Mouse (Mus musculus): ENCODE measurements around the gene Tcf7l2. TPM values are rescaled to one million over a fixed set of nuclear protein-coding genes. Genes with fewer than 3 reads are reported as not detected.

Tcf7l2 gene
- polyA plus RNA-seq, 1 experiment from 2014 or later, result 729 TPM

GRCm38 (mm10) chr19:55767104-55767503 lies 25.5 kb downstream of the Tcf7l2 start:
- no peaks in the 10 kb centered on the region for H3K36me3 ChIP-seq (replicated peaks)
- H3K4me3 ChIP-seq, result no peak overlapping the region
- WGBS, result 67% methylated on average over 6 of the region's 6 CpGs
- H3K27ac ChIP-seq, result peak overlapping the region; percentile 17
- no peak overlapping the region for H3K9ac ChIP-seq
- no peak for ATAC-seq (replicated peaks)
- H3K27me3 ChIP-seq (replicated peaks), result no peaks in the 10 kb centered on the region
- H3K9me3 ChIP-seq, result no peaks in the 10 kb centered on the region
- peaks cover 44% of the 10 kb centered on the region for H3K4me1 ChIP-seq
- no peak overlapping the region for H3K4me2 ChIP-seq

DNA sequence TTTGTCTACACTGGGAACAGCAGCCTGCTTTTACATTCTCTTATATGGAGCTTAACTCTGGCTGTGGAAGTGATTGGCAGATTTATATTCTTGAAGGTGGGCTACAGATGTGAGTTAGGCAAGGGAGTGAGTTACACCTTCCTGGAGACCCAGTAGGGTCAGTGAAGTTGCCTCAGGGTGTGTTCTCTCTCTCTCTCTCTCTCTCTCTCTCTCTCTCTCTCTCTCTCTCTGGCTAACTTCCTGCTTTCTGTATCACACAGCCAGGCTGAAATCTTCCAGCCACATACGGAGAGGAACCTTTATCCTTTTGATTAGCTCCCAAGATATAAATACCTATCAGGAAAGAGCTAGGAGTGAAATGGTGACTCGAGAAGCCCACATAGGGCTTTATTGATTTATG lies 26.0 kb downstream of the Tcf7l2 start:
- Histone ChIP-seq H3K27me3 (replicated peaks) (no peaks in the 10 kb centered on the region), H3K9ac (no peak overlapping the region), H3K4me1 (peaks cover 44% of the 10 kb centered on the region), H3K36me3 (replicated peaks) (no peaks in the 10 kb centered on the region), H3K4me2 (no peak overlapping the region), H3K9me3 (no peaks in the 10 kb centered on the region), H3K4me3 (no peak overlapping the region), H3K27ac (peak overlapping the region; percentile 17; the same call in 1 of the 2 replicates)
- no peak for ATAC-seq (replicated peaks)
- 37% methylated on average over 2 of the region's 2 CpGs for WGBS

DNA sequence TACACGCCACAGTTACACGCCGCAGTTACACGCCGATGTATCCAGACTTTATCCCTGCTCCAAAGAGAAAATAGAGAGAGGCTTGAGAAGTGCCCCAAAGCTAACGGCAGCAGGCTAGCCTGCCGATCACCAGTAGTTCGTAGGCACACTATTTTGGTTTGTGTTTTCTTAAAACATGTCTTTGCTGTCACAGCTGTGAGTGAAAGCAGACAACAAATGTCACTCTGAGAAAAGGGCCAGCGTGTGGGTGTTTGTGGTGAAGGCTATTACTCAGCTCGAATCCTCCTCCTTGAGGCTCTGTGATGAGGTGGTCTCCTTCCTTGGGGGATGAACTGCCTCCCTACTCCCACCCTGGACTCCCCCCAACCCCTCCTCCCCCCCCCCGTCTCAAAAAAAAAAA lies 26.6 kb downstream of the Tcf7l2 start:
- Histone ChIP-seq H3K27me3 (replicated peaks) (no peaks in the 10 kb centered on the region), H3K9me3 (no peaks in the 10 kb centered on the region), H3K27ac (0 out of 2 replicates have a peak overlapping the region, but pooled peaks have one; percentile 27), H3K9ac (no peak overlapping the region), H3K4me3 (no peak overlapping the region), H3K36me3 (replicated peaks) (no peaks in the 10 kb centered on the region), H3K4me2 (no peak overlapping the region), H3K4me1 (peaks cover 51% of the 10 kb centered on the region)
- 62% methylated on average over 11 of the region's 11 CpGs for WGBS
- ATAC-seq (replicated peaks), result no peak

GRCm38 (mm10) chr19:55768889-55769288 lies 27.3 kb downstream of the Tcf7l2 start:
- Histone ChIP-seq H3K27ac (0 out of 2 replicates have a peak overlapping the region, but pooled peaks have one; percentile 38), H3K9me3 (no peaks in the 10 kb centered on the region), H3K27me3 (replicated peaks) (no peaks in the 10 kb centered on the region), H3K4me3 (no peak overlapping the region), H3K36me3 (replicated peaks) (no peaks in the 10 kb centered on the region), H3K4me2 (no peak overlapping the region), H3K4me1 (peaks cover 52% of the 10 kb centered on the region), H3K9ac (no peak overlapping the region)
- WGBS, result 71% methylated on average over 11 of the region's 11 CpGs
- no peak; the same call in 1 of the 2 replicates for ATAC-seq (replicated peaks)

- ATAC-seq (replicated peaks), result no peak
- 46% methylated on average over 4 of the region's 4 CpGs for WGBS
- no peak overlapping the region for H3K9ac ChIP-seq
- peak overlapping the region; percentile 55 for H3K27ac ChIP-seq
- H3K4me3 ChIP-seq, result no peak overlapping the region
- no peaks in the 10 kb centered on the region for H3K27me3 ChIP-seq (replicated peaks)
- no peaks in the 10 kb centered on the region for H3K36me3 ChIP-seq (replicated peaks)
- peaks cover 55% of the 10 kb centered on the region for H3K4me1 ChIP-seq
- H3K4me2 ChIP-seq, result no peak overlapping the region
- no peaks in the 10 kb centered on the region for H3K9me3 ChIP-seq
Measured at GRCm38 (mm10) chr19:55774334-55774733, 32.7 kb downstream of the Tcf7l2 start.

DNA sequence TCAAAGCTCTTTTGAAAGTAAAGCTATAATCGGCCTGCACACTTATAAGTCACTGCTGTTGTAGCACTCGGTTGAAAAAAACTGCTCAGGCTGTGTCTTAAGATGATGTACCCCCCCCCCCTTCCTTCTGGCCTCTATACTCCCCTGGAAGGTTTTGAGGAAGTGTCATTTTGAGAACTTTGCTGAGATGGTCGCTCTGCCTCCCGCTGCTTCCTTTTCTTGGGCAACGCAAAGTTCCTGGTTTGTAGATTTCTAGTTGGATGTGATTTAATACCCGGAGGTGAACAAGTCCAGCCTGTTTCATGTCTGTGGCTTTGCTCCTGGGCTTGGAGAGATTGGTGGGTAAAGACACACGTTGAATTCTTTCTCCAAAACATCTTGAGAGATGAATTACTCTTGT lies 33.2 kb downstream of the Tcf7l2 start:
- no peaks in the 10 kb centered on the region for H3K9me3 ChIP-seq
- no peaks in the 10 kb centered on the region for H3K36me3 ChIP-seq (replicated peaks)
- WGBS, result 66% methylated on average over 7 of the region's 7 CpGs
- H3K4me2 ChIP-seq, result no peak overlapping the region
- H3K4me1 ChIP-seq, result peaks cover 60% of the 10 kb centered on the region
- H3K27ac ChIP-seq, result peak overlapping the region; percentile 44; the same call in 1 of the 2 replicates
- no peak overlapping the region for H3K9ac ChIP-seq
- H3K27me3 ChIP-seq (replicated peaks), result no peaks in the 10 kb centered on the region
- no peak for ATAC-seq (replicated peaks)
- H3K4me3 ChIP-seq, result no peak overlapping the region

DNA sequence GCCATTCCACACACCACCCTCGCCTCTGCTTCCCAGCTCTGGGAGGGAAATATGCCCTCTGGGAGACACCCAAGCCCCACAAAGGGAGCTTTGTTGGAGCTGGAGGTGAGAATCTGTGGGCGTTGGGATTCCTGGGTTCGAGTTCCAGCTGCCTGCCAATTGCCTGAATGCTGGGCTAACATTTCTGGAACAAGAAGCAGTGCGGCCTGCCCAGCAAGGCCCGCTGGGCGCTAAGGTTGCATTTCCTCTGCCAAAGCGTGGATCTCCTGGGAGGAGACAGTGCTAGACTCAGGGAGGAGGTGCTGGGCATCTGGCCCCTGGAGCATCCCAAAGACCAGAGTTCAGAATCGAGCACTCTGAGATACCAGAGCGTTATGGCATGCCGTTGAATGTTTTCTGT lies 38.3 kb downstream of the Tcf7l2 start:
- H3K4me2 ChIP-seq, result no peak overlapping the region
- H3K9me3 ChIP-seq, result no peaks in the 10 kb centered on the region
- H3K36me3 ChIP-seq (replicated peaks), result no peaks in the 10 kb centered on the region
- no peaks in the 10 kb centered on the region for H3K27me3 ChIP-seq (replicated peaks)
- 76% methylated on average over 10 of the region's 10 CpGs for WGBS
- no peak for ATAC-seq (replicated peaks)
- peaks cover 52% of the 10 kb centered on the region for H3K4me1 ChIP-seq
- H3K9ac ChIP-seq, result no peak overlapping the region
- 0 out of 2 replicates have a peak overlapping the region, but pooled peaks have one; percentile 6 for H3K27ac ChIP-seq
- no peak overlapping the region for H3K4me3 ChIP-seq

DNA sequence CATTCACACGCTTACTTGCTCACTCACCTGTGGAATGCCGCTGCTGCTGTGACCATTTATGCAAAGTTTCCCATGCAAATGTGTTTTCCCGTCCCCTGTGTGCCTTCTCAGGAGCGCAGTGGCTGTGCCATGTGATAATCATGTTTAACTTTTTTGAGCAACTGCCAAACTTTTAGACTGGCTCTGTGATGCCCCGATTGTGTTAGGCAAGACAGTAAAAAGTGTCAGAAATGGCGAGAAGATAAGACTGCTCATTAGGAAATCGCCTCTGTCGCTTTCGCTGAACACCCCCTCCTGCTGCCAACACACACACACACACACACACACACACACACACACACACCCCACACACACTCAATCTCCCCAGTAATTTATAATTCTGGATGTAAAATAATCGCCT lies 39.5 kb downstream of the Tcf7l2 start:
- Histone ChIP-seq H3K4me1 (peaks cover 56% of the 10 kb centered on the region), H3K27ac (no peak overlapping the region), H3K27me3 (replicated peaks) (no peaks in the 10 kb centered on the region), H3K4me3 (no peak overlapping the region), H3K4me2 (no peak overlapping the region), H3K9ac (no peak overlapping the region), H3K9me3 (no peaks in the 10 kb centered on the region), H3K36me3 (replicated peaks) (no peaks in the 10 kb centered on the region)
- ATAC-seq (replicated peaks), result no peak
- 61% methylated on average over 10 of the region's 10 CpGs for WGBS

- WGBS, result 64% methylated on average over 8 of the region's 8 CpGs
- H3K9ac ChIP-seq, result no peak overlapping the region
- no peaks in the 10 kb centered on the region for H3K27me3 ChIP-seq (replicated peaks)
- H3K36me3 ChIP-seq (replicated peaks), result no peaks in the 10 kb centered on the region
- H3K4me1 ChIP-seq, result peaks cover 56% of the 10 kb centered on the region
- no peak overlapping the region for H3K4me2 ChIP-seq
- no peaks in the 10 kb centered on the region for H3K9me3 ChIP-seq
- no peak for ATAC-seq (replicated peaks)
- no peak overlapping the region for H3K27ac ChIP-seq
- H3K4me3 ChIP-seq, result no peak overlapping the region
Measured at GRCm38 (mm10) chr19:55781681-55782080, 40.1 kb downstream of the Tcf7l2 start.

- H3K4me3 ChIP-seq, result no peak overlapping the region
- H3K27ac ChIP-seq, result no peak overlapping the region
- no peak overlapping the region for H3K9ac ChIP-seq
- no peak overlapping the region for H3K4me2 ChIP-seq
- H3K4me1 ChIP-seq, result peaks cover 43% of the 10 kb centered on the region
- H3K27me3 ChIP-seq (replicated peaks), result no peaks in the 10 kb centered on the region
- H3K36me3 ChIP-seq (replicated peaks), result no peaks in the 10 kb centered on the region
- no peaks in the 10 kb centered on the region for H3K9me3 ChIP-seq
- 88% methylated on average over 21 of the region's 21 CpGs for WGBS
- no peak for ATAC-seq (replicated peaks)
Measured at GRCm38 (mm10) chr19:55784796-55785418, 43.3 kb downstream of the Tcf7l2 start.

- no peak overlapping the region for H3K4me3 ChIP-seq
- H3K27ac ChIP-seq, result no peak overlapping the region
- H3K9me3 ChIP-seq, result no peaks in the 10 kb centered on the region
- peaks cover 54% of the 10 kb centered on the region for H3K4me1 ChIP-seq
- H3K27me3 ChIP-seq (replicated peaks), result no peaks in the 10 kb centered on the region
- ATAC-seq (replicated peaks), result no peak
- no peak overlapping the region for H3K9ac ChIP-seq
- no peak overlapping the region for H3K4me2 ChIP-seq
- no peaks in the 10 kb centered on the region for H3K36me3 ChIP-seq (replicated peaks)
- 78% methylated on average over 13 of the region's 13 CpGs for WGBS
Measured at GRCm38 (mm10) chr19:55787420-55787819, 45.8 kb downstream of the Tcf7l2 start.

GRCm38 (mm10) chr19:55788285-55788904 lies 46.8 kb downstream of the Tcf7l2 start:
- H3K4me3 ChIP-seq, result no peak overlapping the region
- ATAC-seq (replicated peaks), result no peak
- peak overlapping the region; percentile 45; the same call in 1 of the 2 replicates for H3K27ac ChIP-seq

GRCm38 (mm10) chr19:55788905-55789295 lies 47.3 kb downstream of the Tcf7l2 start:
- 42% methylated on average over 5 of the region's 5 CpGs for WGBS
- Histone ChIP-seq H3K4me2 (no peak overlapping the region), H3K9me3 (no peaks in the 10 kb centered on the region), H3K27me3 (replicated peaks) (no peaks in the 10 kb centered on the region), H3K36me3 (replicated peaks) (no peaks in the 10 kb centered on the region), H3K4me1 (peaks cover 59% of the 10 kb centered on the region), H3K27ac (peak overlapping the region; percentile 45; the same call in 1 of the 2 replicates), H3K9ac (no peak overlapping the region), H3K4me3 (no peak overlapping the region)
- ATAC-seq (replicated peaks), result no peak

More at GRCm38 (mm10) chr19:55788285-55788904, 46.8 kb downstream of the Tcf7l2 start:
- H3K36me3 ChIP-seq (replicated peaks), result no peaks in the 10 kb centered on the region
- no peaks in the 10 kb centered on the region for H3K9me3 ChIP-seq
- 20% methylated on average over 7 of the region's 7 CpGs for WGBS
- H3K4me2 ChIP-seq, result no peak overlapping the region
- H3K9ac ChIP-seq, result no peak overlapping the region
- H3K4me1 ChIP-seq, result peaks cover 58% of the 10 kb centered on the region
- H3K27me3 ChIP-seq (replicated peaks), result no peaks in the 10 kb centered on the region
